8 mouse cellular contexts compared by ENCODE assay signal in the genomic region with DNA sequence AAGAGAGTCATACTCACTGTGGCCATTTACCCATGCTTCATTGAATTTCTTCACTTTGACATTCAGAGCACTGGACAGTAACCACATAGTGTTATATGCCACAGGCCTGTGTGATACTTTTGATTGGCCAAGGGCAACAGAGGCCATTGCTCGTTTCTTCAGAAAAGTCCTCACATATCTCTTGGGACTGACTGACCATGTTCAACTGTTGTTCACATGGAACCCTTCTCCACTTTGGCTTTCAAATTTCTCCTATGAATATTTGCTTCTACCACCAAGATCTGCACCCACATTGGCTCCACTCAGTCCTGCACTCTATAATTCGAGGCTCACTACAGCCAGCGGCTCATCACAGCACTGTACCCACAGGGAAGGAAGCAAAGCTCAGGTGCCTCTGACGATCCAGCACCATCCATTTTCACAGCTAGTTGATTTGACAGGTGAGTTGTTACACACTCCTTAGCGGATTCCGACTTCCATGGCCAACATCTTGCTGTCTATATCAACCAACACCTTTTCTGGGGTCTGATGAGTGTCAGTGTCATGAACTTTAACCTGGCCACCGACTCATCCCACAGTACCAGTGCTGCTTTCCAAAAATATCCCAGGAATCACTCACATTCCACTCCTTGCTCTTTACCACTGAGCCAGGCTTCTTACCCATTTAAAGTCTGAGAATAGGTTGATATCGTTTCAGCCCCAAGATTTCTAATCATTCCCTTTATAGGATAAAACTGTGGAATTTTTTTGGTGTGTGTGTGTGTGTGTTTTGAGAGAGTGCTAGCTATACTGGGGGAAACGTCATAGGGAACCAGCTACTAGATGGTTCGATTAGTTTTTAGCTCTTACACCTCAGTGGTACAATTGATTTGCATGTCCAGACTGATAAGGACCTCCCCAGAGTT.
DNase-seq lines count a peak whose midpoint lies in the region; ATAC-seq and TF ChIP-seq lines count a peak whose summit lies in the region.

No protein-coding gene starts in this region.

- no peak overlapping the region for H3K4me2 ChIP-seq in heart, postnatal 0 days (ENCODE audit: low read depth, low read length)
- H3K4me2 ChIP-seq in lung, postnatal 0 days (replicated peaks; ENCODE audit: low read depth, low read length): no peak overlapping the region

- H3K4me3 ChIP-seq in heart, postnatal 0 days (ENCODE audit: low read depth, low read length): no peak overlapping the region
- H3K4me3 ChIP-seq in lung, postnatal 0 days (ENCODE audit: low read depth, low read length): no peak overlapping the region

- peak; percentile 46 for DNase-seq in cerebellum, adult 8-10 months
- no peak for DNase-seq in cerebellum, adult 11 months
- DNase-seq in adrenal gland, adult 2 months: peak; percentile 48
- peak; percentile 97 for DNase-seq in heart, postnatal 0 days (ENCODE audit: low spot score)
- DNase-seq in kidney, postnatal 25 days: peak; percentile 55 to 73
- peak; percentile 96 for DNase-seq in lung, postnatal 0 days (ENCODE audit: low spot score)
- peak; percentile 89 for DNase-seq in retina, embryonic 14.5 days (ENCODE audit: low spot score)

- no peaks in the 10 kb centered on the region for H3K27me3 ChIP-seq in heart, postnatal 0 days (ENCODE audit: control insufficient read depth, insufficient read depth, low read length)
- H3K27me3 ChIP-seq in lung, postnatal 0 days (replicated peaks; ENCODE audit: insufficient read depth, low read length): no peaks in the 10 kb centered on the region

- ATAC-seq in erythroblast, adult 5-6 weeks (replicated peaks; ENCODE audit: low FRiP score, poor library complexity, severe bottlenecking): peak; percentile 99
- peak; percentile 100 for ATAC-seq in heart, postnatal 0 days (ENCODE audit: insufficient read depth, low read depth)
- peak; percentile 100 for ATAC-seq in lung, postnatal 0 days

- TF ChIP-seq CTCF in heart, postnatal 0 days (IDR thresholded peaks at IDR 0.05; ENCODE audit: low read depth): no peak
- no peak for TF ChIP-seq CTCF in lung, postnatal 0 days (IDR thresholded peaks at IDR 0.05)

- H3K4me1 ChIP-seq in heart, postnatal 0 days (ENCODE audit: control insufficient read depth, insufficient read depth): no peaks in the 10 kb centered on the region
- H3K4me1 ChIP-seq in lung, postnatal 0 days (ENCODE audit: insufficient read depth, low read depth, low read length): no peaks in the 10 kb centered on the region

- WGBS in heart, postnatal 0 days: 49% methylated on average over 10 of the region's 10 CpGs
- WGBS in lung, postnatal 0 days: 61% methylated on average over 10 of the region's 10 CpGs

- H3K9ac ChIP-seq in heart, postnatal 0 days (replicated peaks; ENCODE audit: low read depth, low read length): no peak overlapping the region
- H3K9ac ChIP-seq in lung, postnatal 0 days (replicated peaks; ENCODE audit: low read depth): no peak overlapping the region

- no peak overlapping the region for H3K27ac ChIP-seq in heart, postnatal 0 days (ENCODE audit: low read depth)
- no peak overlapping the region for H3K27ac ChIP-seq in lung, postnatal 0 days (ENCODE audit: low read length)

- TF ChIP-seq EP300 in heart, postnatal 0 days (IDR thresholded peaks at IDR 0.05; ENCODE audit: low read depth): no peak
- TF ChIP-seq EP300 in lung, postnatal 0 days (IDR thresholded peaks at IDR 0.05): no peak

- H3K9me3 ChIP-seq in heart, postnatal 0 days (replicated peaks; ENCODE audit: control insufficient read depth, low read length): peaks cover 14% of the 10 kb centered on the region
- H3K9me3 ChIP-seq in lung, postnatal 0 days (ENCODE audit: low read length): no peaks in the 10 kb centered on the region; the same call in 1 of the 2 replicates

- no peaks in the 10 kb centered on the region for H3K36me3 ChIP-seq in heart, postnatal 0 days (replicated peaks; ENCODE audit: control insufficient read depth, insufficient read depth, low read length)
- no peaks in the 10 kb centered on the region for H3K36me3 ChIP-seq in lung, postnatal 0 days (ENCODE audit: insufficient read depth, low read length)
